Mouse (Mus musculus) testis, adult 2 months (tissue): ENCODE measurements at regions not wholly inside any gene's neighbourhood (a gene's known extent, or its start where the extent isn't known, plus 50 kb on each side); places are given as distances from the start of the nearest gene placed in this dataset.

Source experiments
- CTCF ChIP-seq: fragments of 200-500 bp; IDR thresholded peaks from 2 replicates; pipeline ENCODE4 v1.5.1; 2012; ENCODE audit warnings: low read depth, mild to moderate bottlenecking, inconsistent platforms, low read length, moderate library complexity; ENCODE audit not compliant: control insufficient read depth, insufficient read depth, insufficient replicate concordance
- POLR2A ChIP-seq: fragments of 200-500 bp; IDR thresholded peaks from 2 replicates; pipeline ENCODE4 v1.6.1; 2012; ENCODE audit warnings: low read depth, mild to moderate bottlenecking, inconsistent platforms, low read length, moderate library complexity; ENCODE audit not compliant: control insufficient read depth

- no peak for TF ChIP-seq CTCF
- no peak for TF ChIP-seq POLR2A
Measured at GRCm38 (mm10) chr5:126573766-126574165, 667.8 kb upstream of the Tmem132c start.
